Mouse (Mus musculus): ENCODE measurements around the gene Ablim1.

Ablim1 gene

DNA sequence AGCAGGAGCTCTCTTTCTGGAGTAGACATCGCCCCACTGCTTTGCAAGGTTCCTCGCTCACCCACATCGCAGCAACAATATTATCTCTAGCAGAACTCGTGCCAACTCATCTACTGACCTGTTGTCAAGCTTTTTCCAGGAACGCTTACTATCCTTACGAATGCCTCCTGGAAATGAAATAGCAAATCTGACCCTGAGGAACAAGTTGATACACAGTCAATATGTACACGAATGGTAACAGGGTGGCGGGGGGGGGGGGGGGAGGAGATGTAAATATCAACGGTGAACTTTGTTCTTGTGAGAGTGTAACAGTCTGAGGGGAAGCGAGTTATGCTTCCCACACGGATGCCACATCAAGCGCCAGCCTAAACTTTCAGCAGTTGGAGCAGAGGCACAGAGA lies 56.9 kb downstream of the Ablim1 start:
- DNase-seq (ENCODE audit: low read depth): no peak

DNA sequence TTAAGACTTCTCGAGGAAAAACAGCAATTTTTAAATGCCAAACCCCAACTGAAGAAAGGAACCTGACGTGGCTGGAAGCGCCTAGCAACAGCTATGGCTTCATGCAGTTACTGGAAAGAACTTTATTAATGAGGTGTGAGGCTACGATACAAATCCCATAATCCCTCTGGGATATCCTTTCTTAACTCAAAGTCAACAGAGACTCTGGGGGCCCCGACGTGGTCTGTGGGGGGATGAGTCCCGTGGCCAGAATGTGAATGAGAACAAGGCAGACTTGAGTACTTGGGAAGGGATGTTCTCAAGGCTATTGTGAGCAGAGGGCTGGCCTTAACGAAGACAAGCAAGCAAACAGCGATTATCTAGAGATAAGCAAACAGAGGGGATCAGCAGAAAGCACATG lies 58.1 kb downstream of the Ablim1 start:
- no peak for DNase-seq (ENCODE audit: low read depth)

- no peak for DNase-seq (ENCODE audit: low read depth)
Measured at GRCm38 (mm10) chr19:57255157-57255556, 59.6 kb downstream of the Ablim1 start.

DNA sequence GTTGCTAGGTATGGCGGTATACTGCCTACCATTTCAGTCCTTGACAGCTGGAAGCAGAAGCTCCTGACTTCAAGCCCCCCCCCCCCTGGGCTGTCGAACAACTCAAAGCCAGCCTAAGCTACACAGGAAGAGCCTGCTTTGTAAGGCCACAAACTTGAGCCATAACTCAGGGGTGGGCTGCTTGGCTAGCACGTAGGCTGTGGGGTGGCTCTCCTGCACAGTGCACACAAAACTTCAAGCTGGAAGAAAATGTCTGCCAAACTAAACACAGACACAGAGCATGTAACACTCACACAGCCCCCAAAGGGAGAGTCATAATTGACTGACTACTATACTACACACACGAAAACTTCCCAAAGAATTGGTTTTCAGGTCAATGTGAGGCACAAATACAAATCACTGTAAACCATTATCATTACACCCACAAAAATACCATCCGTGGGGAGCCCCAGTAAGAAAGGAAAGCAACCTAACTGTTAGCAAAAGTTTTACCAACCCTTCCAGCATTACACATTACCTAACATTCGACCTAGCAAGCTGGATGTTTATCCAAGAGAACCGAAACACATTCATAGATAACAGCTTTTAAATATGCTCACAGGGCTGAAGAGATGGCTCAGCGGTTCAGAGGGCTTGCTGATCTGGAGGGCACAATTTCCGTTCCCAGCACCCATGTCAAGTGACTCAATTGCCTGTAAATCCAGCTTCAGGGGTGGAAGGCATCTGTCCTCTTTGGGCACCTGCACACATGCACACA lies 61.8 kb downstream of the Ablim1 start:
- DNase-seq (ENCODE audit: low read depth): no peak

GRCm38 (mm10) chr19:57248781-57249180 lies 65.9 kb downstream of the Ablim1 start:
- DNase-seq (ENCODE audit: low read depth): no peak

DNA sequence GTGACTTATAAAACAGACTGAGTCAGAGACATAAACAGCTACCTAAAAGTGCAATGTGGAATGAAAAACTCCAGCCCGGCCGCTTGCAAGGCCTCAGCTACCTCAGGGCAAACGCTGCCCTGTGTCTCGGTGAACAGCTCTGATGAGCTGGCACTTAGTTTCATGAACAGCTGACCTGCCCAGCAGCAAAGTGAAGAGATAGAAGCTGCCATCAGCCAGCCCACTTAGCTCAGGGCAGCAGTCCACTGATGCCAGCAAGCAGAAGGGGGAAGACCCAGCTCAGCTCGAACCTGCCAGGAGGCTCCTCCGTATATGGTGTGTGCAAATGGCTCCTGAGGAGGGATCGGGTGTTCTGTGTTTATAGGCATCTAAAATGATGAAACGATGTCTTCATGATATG lies 67.5 kb downstream of the Ablim1 start:
- no peak for DNase-seq (ENCODE audit: low read depth)

DNA sequence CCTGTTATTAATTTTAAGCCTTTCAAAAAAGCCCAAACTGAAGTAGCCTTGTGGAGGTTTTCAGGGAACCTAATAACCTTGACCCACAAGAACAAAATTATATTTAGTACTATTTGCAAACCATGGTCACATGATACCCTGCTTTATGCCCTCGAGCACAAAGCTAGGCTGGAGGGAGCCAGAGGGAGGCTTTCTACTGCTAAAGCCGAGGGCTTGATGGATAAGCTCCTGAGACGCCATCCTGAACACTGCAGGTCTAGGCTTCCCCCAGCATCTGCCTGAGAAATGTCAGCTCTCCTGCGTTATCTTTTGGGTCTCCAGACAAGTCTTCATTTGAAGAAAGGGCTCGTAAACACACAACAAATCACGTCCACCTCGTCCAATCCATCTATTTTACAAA lies 70.4 kb downstream of the Ablim1 start:
- no peak for DNase-seq (ENCODE audit: low read depth)

- DNase-seq (ENCODE audit: low read depth): no peak
Measured at GRCm38 (mm10) chr19:57243606-57244005, 71.1 kb downstream of the Ablim1 start.

GRCm38 (mm10) chr19:57243191-57243590 lies 71.5 kb downstream of the Ablim1 start:
- no peak for DNase-seq (ENCODE audit: low read depth)

DNA sequence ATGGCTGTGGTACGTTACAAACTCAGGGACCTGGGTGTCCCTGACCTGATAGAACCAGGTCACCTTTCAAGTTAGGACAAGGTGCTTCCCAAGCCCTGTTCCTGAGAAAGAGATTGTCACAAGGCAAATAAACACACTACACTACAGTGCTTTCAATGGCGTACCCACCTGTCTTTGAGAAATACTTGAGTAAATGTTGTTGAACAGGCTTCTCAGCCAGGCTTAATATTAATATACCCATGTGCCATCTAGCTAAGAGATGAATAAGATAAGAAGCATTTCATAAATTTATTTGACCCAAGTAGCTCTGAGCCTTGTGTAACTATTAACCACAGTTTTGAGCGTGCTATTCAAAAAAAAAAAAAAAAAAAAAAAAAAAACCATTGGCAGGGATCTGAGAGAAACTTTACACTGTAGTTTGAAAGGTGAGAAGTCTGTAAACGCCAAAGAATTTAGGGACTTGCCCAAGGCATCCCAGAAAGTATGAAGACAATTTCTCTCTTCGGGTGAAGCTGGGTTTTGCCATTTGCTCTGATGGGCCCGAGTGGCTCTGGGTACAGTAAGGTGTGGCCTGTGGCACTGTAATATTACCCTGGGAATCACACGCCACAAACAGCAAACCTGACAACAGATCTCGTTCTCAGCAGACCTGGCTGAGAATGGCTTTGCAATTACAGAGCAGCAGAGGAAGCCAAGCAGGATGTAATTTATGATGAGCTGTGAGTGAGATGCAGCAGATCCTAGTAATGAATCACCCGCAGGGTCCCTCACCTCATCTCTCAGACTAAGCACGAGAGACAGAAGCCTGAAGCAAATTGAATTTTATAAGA lies 73.1 kb downstream of the Ablim1 start:
- DNase-seq (ENCODE audit: low read depth): no peak

DNA sequence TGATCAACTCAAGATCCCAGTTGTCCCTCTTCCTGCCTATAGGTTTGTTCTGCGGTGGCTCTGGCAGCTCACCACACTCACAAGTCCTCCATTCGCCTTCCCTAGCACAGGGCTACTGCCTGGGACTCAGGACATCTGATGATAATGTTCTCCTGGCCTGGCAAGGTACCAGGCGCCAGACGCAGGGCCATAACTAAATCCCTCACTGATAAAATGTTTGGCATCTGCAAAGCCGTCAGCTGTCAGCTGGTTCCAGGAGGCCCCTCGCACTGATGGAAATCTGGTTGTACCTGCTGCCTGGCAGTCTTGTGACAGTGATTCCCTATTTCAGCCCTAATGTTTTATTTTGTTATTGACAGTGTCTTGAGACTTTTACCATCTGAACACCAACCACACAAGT lies 74.5 kb downstream of the Ablim1 start:
- DNase-seq (ENCODE audit: low read depth): no peak

- DNase-seq (ENCODE audit: low read depth): no peak
Measured at GRCm38 (mm10) chr19:57239176-57239784, 75.4 kb downstream of the Ablim1 start.

- no peak for DNase-seq (ENCODE audit: low read depth)
Measured at GRCm38 (mm10) chr19:57238461-57238860, 76.3 kb downstream of the Ablim1 start.

- no peak for DNase-seq (ENCODE audit: low read depth)
Measured at GRCm38 (mm10) chr19:57237534-57237933, 77.2 kb downstream of the Ablim1 start.

DNA sequence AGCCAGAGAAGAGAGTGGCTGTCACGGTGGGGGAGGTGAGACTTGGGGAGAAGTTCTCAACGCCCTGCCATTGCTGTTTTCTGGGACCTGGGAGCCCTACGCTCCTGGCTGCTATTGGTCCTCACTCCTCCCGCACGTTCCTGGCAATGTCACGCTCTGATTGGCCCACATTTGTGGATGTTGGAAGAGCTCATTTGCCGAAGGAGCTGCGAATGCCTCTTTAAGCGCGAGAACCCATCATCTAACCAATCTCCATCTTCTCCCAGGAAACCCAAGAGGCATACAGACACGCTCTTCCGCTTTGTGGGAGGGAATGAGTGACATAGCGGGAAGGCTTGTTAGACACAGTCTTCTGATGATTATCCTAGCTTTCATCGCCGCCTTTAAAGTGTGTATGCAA lies 78.1 kb downstream of the Ablim1 start:
- DNase-seq (ENCODE audit: low read depth): no peak

- no peak for DNase-seq (ENCODE audit: low read depth)
Measured at GRCm38 (mm10) chr19:57235931-57236330, 78.8 kb downstream of the Ablim1 start.

GRCm38 (mm10) chr19:57230996-57231395 lies 83.7 kb downstream of the Ablim1 start:
- DNase-seq (ENCODE audit: low read depth): no peak

GRCm38 (mm10) chr19:57229161-57229560 lies 85.6 kb downstream of the Ablim1 start:
- no peak for DNase-seq (ENCODE audit: low read depth)

- no peak for DNase-seq (ENCODE audit: low read depth)
Measured at GRCm38 (mm10) chr19:57228576-57228975, 86.1 kb downstream of the Ablim1 start.

GRCm38 (mm10) chr19:57224390-57224789 lies 90.3 kb downstream of the Ablim1 start:
- DNase-seq (ENCODE audit: low read depth): no peak

GRCm38 (mm10) chr19:57223686-57224085 lies 91.0 kb downstream of the Ablim1 start:
- no peak for DNase-seq (ENCODE audit: low read depth)

DNA sequence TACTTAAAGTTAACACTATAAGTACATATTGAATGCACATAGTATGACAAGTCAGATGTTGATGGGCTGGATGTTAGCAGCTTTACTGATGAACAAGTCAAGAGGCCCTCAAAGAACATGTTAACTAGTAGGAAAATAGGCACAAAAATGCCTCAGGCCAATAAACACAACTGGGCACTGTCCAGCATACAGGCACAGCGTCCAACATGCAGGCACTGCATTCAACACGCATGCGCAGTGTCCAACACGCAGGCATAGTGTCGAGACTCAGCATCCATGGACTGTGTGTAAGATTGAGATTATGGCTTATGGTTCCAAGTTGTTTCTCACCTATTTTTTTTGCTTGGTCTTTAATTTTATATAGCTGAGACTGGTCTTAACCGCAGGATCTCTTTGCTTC lies 92.1 kb downstream of the Ablim1 start:
- no peak for DNase-seq (ENCODE audit: low read depth)

- DNase-seq (ENCODE audit: low read depth): no peak
Measured at GRCm38 (mm10) chr19:57221684-57222235, 93.0 kb downstream of the Ablim1 start.

Measured in c-Kit-positive CD71-negative TER-119-negative erythroid progenitor cells, embryonic 14.5 days (primary cell).